Mouse (Mus musculus) ovary, postnatal 10 days (tissue): ENCODE results near the gene Shoc2.
A peak's percentile ranks its signal among the peaks of the same experiment; 100 is the strongest.

ENCODE experiments used
- DNase-seq: peaks from one replicate; pipeline ENCODE4 v3.0.0; 2022; ENCODE audit warnings: low spot score

Gene Shoc2

DNA sequence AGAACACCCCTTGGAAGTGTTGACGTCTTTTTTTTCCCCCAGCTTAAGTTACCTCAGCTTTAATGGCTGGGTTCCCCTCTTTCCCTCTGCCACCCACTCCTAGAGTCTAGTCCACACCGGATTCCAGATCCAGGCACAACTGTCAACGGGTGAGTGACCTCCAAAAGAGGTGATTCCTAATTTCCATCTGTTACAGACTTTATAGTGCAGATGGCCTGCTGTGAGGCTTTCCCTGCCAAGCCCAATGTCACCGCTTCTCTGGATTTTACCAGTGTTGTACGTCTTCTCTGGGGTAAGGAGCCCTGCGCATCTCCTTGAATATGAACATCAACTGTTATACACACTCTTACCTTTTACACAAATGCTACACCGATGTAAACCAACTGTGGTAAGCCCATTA, 95.3 kb downstream of the Shoc2 start:
- DNase-seq, result no peak

DNA sequence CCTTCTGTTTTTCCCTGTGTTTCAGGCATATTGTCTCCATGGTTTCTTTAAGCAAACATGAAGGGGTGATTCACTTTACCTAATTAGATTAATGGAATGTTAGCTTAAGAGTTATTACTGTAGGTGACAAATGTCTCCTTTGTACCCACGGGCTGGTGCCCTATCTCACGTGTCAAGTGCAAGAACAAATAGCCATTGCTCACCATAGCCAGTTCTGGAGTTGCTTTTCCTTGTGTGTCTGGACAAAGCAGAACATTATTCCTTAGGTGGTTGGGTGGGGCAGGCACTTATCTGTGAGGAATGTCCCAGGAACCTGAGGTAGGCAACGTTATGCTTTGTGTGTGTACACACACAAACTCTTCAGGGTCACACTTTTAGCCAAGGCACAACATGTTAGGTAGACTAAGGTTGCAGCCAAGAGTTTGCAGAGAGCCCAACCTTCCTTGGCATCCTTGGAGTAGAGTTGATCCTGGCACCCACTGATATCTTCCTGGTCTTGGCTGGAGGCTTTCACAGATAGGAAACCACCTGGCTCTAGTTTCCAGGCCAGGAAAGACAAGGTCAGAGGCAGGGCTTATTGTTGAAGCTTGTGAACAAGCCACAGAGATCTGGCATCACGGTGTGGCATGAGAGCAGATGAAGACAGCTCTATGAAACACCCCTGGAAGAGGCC, 96.4 kb downstream of the Shoc2 start:
- no peak for DNase-seq

DNA sequence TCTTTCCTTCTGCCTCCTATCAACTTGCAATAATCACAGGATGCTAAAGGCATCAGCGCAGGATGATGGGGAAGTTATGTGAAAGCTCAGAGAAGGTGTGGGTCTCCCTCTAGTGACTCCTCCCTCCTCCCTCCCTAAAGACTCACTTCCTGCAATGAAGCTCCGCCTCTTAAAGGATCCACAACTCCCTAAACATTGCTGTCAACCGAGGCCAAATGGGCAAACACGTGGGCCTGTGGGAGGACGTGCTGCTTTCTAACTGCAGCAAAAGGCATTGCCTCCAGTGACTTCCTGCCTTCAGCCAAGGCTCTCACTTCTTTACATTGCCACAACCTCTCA, 96.9 kb downstream of the Shoc2 start:
- no peak for DNase-seq

DNA sequence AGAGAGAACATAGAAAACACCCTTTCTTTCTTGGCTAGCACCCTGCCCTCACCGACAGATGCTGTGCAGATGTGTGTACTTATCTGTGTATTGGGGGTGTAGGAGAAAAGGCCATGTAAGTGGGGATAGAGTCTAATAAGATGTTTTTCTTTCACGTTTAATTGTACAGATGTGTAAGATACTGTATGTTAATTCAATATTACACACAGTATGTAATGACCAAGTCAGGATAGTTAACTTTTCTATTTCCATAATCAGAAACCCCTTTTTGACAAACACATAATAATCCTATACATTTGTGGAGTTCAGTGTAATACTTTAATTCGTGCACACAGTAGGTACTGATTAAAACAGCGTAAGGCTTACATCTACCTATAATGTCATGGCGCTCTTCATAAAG, 99.7 kb downstream of the Shoc2 start, which contains the start of gene Adra2a:
Adra2a (plus strand) TSS at position 301 of the 400 bp plus-strand sequence.
- no peak for DNase-seq

DNA sequence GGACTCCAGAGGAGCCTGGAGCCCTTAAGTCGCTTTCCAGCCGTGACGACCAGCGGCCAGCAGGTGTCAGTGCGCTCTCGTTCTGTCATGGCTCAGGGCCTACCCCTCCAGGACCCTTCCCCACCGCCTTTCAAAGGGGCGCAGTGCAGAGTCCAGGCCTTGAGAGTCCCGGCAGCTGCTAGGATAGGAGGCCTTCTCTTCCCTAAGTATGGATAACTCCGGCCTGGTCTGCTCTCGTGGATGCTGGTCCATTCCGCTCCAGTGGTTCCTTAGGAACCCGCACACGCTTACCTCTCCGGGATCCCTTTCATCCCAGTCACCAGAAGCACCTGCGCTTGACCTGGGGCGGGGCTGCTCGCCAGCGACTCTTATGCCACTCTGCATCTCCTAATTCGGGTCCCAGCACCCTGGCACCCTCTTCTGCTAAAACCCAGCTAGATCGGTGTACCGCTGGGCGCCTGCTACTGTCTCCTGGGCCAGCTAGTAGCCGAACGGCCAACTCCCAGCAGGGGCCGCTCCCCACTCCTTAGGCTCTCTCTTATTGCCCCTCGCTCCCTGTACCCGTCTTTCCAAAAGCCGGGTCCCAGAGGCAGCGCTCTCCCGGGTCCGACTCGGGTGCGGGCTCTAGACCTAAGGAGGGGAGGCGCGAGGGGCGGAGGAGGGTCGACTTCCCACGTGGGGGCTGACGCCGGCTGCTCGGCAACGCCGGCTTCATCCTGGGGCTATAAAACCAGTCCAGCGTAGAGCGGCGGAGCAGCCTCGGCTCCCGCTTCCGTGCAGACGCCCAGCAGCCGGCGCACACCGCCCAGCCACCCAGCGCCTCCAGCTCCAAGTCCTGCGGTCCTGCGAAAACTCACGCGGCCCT, 100.6 kb downstream of the Shoc2 start:
- peak; percentile 43 for DNase-seq

DNA sequence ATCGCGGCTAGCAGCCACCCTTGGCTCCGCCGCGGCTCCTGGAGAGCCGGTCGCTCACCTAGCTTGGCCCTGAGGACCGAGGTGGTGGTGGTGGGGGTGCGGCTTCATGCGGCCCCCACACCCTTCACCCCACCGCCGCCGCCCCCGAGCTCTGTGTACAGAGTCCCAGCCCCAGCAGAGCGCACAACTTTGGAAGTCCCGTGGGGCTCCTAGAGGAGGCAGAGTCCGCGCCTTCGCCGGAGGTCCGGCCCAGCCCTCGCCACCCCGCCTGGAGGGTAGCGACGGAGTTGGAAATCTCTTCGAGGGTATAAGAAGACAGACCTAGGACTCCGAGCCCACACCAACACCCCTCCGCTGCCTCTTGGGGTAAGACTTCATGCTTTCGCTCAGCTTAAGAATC, 101.3 kb downstream of the Shoc2 start:
- no peak for DNase-seq

DNA sequence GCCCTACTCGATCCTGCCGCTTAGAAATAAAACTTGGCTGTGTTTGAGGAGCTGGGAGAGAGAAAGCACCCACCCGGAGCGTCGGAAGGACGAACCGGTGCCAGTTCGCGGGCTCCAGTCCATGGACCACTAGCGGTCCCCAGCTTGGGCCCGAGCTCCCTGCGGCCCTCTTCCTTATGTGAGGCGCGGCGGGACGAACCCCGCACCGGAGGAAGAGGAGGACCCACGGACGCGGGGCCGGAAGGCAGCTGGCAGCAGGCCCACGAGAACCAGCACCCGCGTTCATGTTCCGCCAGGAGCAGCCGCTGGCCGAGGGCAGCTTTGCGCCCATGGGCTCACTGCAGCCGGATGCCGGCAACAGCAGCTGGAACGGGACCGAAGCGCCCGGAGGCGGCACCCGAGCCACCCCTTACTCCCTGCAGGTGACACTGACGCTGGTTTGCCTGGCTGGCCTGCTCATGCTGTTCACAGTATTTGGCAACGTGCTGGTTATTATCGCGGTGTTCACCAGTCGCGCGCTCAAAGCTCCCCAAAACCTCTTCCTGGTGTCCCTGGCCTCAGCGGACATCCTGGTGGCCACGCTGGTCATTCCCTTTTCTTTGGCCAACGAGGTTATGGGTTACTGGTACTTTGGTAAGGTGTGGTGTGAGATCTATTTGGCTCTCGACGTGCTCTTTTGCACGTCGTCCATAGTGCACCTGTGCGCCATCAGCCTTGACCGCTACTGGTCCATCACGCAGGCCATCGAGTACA, 102.0 kb downstream of the Shoc2 start:
- DNase-seq, result no peak

DNA sequence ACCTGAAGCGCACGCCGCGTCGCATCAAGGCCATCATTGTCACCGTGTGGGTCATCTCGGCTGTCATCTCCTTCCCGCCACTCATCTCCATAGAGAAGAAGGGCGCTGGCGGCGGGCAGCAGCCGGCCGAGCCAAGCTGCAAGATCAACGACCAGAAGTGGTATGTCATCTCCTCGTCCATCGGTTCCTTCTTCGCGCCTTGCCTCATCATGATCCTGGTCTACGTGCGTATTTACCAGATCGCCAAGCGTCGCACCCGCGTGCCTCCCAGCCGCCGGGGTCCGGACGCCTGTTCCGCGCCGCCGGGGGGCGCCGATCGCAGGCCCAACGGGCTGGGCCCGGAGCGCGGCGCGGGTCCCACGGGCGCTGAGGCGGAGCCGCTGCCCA, 102.6 kb downstream of the Shoc2 start:
- no peak for DNase-seq

DNA sequence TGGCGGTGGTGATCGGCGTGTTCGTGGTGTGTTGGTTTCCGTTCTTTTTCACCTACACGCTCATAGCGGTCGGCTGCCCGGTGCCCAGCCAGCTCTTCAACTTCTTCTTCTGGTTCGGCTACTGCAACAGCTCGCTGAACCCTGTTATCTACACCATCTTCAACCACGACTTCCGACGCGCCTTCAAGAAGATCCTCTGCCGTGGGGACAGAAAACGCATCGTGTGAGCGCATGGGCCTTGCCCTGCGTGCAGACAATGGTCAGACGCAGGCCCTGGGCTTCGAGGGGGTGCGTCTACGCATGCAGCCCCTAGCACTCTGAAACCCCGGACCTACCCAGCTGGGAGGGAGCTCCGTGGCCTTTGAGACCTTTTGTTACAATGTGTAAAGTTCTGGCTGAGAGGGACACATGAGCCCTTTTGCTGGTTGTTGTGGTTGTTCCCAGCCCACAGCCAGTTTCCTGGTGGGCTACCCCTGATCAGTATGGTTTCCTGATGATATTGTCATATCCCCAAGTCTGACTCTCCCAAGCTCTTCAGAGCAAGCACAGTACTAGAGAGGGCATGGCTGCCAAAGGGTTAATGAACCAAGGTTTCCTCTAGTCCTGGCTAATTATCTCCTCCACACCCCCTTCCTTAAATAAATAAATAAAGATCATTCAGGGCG, 103.4 kb downstream of the Shoc2 start:
- DNase-seq, result no peak

DNA sequence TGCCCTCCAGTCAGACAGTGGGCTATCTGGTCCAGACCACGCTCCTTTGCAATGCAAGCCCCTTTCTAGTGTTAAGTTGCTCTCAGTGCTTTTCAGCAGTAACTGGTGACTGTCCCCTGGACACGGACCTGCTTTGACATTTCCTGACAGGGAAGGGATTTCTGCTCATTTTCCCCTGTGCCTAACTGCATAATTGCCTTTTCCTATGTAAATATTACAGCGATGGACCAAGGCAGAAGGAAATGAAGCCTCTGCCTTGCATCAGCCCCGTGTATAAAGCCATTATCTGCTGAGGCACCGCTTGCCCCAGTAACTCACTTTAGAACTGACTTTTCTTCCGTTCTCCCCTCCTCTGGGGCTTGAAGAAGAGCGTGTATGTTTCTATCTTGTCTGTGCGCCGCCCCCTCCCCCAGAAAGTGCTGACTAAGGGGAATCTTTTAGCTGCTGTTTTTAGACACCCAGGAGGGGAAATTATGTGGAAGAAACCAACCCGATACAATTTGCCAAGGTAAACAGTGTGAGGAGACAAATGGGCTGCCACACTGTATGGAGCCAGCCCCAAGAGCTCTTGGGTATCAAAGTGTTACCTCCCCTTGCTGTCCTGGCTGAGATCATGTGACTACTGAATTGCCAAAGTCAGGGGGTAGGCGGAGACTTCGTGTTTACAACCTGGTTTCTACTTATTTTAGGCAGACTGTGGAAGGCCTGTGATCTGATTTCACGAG, 104.2 kb downstream of the Shoc2 start:
- no peak for DNase-seq

DNA sequence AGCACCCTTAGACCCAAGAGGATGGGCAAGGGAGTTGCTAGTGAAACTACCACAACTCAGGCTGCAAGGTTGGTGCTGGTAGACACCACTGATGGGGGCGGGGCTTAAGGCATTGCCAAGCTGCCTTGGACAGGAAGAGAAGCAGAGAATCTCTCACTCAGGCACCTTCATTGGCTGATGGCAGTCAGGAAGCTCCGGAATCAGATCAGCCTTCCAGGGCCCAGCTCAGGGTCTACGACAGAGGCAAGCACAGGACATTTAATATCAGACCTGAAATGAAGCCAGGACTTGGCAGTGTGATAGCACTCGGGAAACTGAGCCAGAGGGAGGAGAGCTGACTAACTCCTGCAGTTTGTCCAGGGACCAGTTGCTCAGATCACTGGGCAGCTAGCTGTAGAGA, 107.5 kb downstream of the Shoc2 start:
- no peak for DNase-seq

DNA sequence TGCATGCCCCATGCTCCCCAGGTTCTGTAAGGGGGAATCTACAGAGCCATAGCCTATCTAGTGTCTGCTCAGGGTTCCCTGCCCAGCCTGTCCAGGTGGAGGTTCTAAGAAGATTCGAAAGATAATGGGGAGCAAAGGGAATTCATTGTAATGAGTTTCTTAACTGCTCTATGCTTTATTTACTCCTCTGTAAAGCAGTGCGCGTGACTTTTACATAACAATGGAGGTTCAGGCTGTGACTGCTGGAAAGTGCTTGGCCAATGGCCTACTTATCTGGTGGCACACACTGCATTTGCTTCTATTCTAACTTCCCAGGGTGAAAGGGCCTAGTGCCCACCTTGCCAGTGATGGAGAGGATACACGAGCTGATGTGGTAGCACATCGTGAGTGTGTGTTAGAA, 111.7 kb downstream of the Shoc2 start:
- DNase-seq, result no peak

DNA sequence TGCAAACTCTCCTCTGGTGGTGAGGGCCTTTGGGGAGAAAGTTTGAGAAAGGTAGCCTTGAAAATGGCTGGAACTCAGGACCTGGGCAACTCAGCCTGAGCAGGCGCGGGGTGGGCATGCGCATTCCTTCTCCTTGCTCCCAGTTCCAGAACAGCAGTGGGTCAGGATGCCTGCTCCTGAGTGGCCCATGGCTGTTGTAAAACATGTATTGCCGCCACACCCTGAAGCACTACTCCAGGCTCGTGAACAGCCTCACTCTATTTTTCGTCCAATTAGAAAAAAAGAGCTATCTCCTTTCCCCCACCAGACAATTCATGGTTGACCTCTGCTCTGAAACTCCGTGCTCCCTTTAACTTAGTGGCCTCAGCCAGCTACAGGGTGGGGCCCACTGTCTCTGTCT, 124.3 kb downstream of the Shoc2 start:
- no peak for DNase-seq

DNA sequence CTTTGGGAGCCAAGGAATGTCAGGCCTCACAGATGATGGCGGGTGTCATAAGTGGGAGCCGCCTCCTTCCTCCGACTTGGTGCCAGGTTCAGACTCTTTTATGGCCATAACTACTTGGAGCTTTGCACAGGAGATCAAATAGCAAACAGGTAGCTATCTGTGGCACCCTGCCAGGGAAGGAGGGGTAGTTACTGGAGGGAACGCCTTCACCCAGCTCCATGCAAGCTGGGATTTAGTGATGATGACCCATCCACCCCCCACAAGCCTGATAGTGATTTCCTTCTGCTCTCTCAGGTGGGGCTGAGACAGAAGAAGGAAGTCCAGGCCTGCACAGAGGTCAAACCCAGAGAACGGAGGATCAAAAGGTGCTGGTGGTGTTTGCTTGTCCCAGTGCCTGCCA, 126.4 kb downstream of the Shoc2 start:
- DNase-seq, result no peak

DNA sequence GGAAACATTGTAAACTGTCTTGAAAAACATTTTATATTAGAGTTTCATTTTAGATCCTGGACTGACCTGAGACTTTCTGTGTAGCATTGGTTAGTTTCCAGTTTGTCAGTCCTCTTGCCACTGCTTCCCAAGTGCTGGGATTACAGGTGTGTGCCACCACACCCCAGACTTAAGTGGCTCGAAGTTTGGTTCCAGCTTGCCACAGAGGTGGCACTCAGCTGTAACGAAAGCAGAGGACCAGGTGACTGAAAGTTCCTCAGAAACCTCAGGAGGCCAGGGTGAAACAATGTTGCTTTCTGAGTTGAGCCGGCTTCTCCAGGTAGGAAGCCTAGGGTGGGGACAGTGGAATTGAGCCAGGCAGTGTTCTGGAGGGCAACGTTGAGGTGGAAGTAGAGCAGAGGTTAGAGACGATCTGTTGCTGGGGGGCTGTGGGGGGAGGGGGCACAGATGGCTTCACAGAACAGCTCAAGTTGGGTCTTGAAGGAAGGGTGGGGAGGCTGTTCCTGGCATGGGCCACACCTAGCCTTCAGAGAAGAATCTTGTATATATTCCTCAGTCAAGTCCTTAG, 128.2 kb downstream of the Shoc2 start:
- no peak for DNase-seq

DNA sequence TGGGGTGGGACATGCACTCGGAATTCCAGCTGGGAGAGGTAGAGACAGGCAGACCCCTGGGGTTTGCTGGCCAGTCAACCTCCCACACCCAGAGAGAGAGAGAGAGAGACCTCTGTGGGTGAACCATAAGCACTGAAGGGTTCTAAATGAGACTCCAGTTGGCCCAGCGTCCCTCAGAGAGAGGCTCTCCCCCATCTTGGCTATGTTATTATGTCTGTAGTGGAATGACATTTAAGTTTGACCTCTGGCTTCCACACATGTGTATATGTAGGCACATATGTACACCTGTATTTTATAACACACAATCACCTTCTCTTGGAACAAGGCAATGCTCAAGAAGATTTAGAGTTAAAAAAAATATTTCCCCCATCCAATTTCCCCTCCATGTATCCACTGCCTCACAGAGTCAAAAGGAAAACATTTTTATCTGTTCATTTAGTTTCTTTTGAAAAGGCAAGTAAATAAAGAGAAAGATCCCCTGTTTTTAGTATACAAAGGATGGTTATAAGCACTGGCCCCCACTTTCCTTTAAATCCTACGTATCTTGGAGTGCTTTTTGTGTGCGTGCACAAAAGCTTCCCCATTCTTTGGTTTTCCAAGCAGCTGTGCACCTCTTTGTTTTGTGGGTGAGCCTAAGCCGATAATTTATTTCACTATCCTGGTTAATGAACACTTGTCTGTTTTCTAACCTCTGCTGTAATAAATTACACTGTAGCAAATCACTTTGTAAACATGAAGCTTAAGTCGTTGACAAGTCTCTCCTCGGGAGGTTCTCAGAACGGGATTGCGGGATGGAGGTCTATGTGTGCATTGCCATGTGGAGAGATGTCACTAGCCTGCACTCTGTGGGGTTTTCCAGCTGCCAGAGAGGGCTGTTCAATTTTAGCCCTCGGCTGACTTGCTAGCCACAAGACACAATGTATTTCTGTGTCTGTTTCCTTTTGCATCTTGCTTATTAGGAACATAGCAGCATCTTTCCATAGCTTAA, 132.6 kb downstream of the Shoc2 start:
- no peak for DNase-seq

DNA sequence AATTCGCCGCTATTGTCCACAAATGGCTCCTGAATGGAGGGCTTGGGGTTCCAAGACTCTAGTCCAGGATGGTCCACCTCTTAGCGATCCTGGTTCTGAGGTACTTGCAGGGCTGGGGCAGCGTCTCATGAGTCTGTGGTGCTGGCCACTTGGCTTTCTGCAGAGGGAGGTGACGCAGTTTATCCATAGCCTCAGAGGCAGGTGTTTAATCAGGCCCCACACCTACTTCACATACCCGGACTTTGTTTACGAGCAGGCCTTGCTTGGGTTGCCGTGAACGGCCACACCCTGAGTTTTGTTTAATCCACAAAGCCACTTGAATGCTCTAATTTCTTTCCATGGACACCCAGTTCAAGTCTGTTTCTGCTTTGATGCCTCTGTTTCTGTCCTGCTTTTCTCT, 137.2 kb downstream of the Shoc2 start:
- DNase-seq, result no peak

DNA sequence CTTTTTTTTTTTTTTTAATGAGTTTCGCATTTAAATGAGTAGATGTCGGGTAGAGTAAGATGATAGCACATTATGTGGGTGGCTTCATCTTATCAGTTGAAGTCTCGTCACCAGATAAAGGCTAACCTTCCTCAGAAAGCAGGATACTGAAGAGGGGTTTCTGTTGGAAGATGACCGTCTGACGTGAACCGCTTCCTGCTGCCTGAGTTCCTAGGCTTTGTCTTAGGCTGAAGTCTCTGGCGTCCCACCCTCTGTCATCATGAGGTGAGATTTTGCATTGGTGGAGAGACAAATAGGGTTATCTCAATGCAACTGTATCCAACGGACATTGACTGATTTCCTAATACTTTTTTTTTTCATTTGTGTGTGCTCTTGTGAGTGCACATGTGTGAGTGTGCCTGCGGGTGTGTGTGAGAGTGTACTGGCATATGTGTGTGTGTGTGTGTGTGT, 137.6 kb downstream of the Shoc2 start:
- no peak for DNase-seq
